25 mouse cellular contexts compared by ENCODE assay signal in the genomic region with DNA sequence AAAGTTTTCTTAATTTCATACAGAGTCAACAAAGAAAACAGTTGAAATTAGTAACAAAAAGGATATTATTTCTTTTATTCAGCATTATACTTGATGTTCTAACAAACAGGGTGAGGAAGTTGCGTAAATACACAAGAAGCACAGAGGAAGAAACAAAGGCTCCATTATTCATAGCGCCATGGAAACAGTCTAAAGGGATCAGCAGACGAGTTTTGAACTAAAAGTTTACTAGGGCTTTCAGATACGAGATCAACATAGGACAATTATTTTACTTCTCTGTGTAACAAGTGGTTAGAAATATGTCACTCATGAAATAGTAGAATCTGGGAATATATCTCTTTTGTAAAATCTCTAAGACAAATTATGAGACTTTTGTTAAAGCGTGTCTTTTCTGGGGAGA. TPM values are rescaled to one million over a fixed set of nuclear protein-coding genes. Genes with fewer than 3 reads are reported as not detected.
DNase-seq lines count a peak whose midpoint lies in the region; ATAC-seq and TF ChIP-seq lines count a peak whose summit lies in the region.
"Had no signal": no experiment of that assay in that cellular context is flagged by ENCODE, and none has a peak within 500 bp of the region (broad histone marks: within the 10 kb centered on the region; RNA-seq: fewer than 3 reads in every experiment).

No protein-coding gene starts in this region.

- H3K4me1 ChIP-seq in hindbrain, embryonic 15.5 days (replicated peaks) = 0 out of 2 replicates have a peak, but pooled peaks cover 3% of the 10 kb centered on the region
- H3K4me1 ChIP-seq in hindbrain, embryonic 12.5 days = no peaks in the 10 kb centered on the region
- H3K4me1 ChIP-seq in midbrain, embryonic 14.5 days (ENCODE audit: control insufficient read depth, insufficient read depth, low read length) = no peaks in the 10 kb centered on the region
- H3K4me1 ChIP-seq in midbrain, embryonic 15.5 days = no peaks in the 10 kb centered on the region
- H3K4me1 ChIP-seq: forebrain, embryonic 12.5 days; lung, embryonic 15.5 days had no signal

- ATAC-seq in hindbrain, embryonic 15.5 days (ENCODE audit: low FRiP score, low read depth) = no peak
- ATAC-seq in hindbrain, embryonic 12.5 days (ENCODE audit: low FRiP score) = no peak
- no peak for ATAC-seq in midbrain, embryonic 14.5 days (ENCODE audit: low FRiP score, low TSS enrichment)
- ATAC-seq in midbrain, embryonic 15.5 days (replicated peaks) = no peak
- ATAC-seq: intestine, embryonic 16.5 days; Patski had no signal

- H3K27ac ChIP-seq in gastrocnemius, adult 2 months = peak overlapping the region; percentile 53; the same call in 1 of the 2 replicates
- peak overlapping the region; percentile 36; the same call in 1 of the 2 replicates for H3K27ac ChIP-seq in hindbrain, embryonic 15.5 days (replicated peaks)
- H3K27ac ChIP-seq in hindbrain, embryonic 12.5 days = no peak overlapping the region
- H3K27ac ChIP-seq in midbrain, embryonic 14.5 days (replicated peaks; ENCODE audit: low read depth, low read length) = 0 out of 2 replicates have a peak overlapping the region, but pooled peaks have one; percentile 13
- no peak overlapping the region for H3K27ac ChIP-seq in midbrain, embryonic 15.5 days
- H3K27ac ChIP-seq: embryonic facial prominence, embryonic 10.5 days; embryonic facial prominence, embryonic 15.5 days; forebrain, embryonic 12.5 days; kidney, postnatal 0 days; limb, embryonic 13.5 days; lung, embryonic 15.5 days; midbrain, embryonic 10.5 days had no signal

- WGBS in hindbrain, embryonic 15.5 days = 45% methylated on average over 5 of the region's 5 CpGs
- WGBS in hindbrain, embryonic 12.5 days = 51% methylated on average over 5 of the region's 5 CpGs
- WGBS in midbrain, embryonic 14.5 days = 37% methylated on average over 5 of the region's 5 CpGs
- 41% methylated on average over 5 of the region's 5 CpGs for WGBS in midbrain, embryonic 15.5 days

- intact Hi-C loops in gastrocnemius, adult 2 months (cut with DNase I) = loop anchor here (5.0 kb wide), 1 partner anchor 133 kb away; the partner anchor contains the start of gene Smbd1

- H3K9ac ChIP-seq in hindbrain, embryonic 15.5 days = no peak overlapping the region
- H3K9ac ChIP-seq in hindbrain, embryonic 12.5 days = no peak overlapping the region
- no peak overlapping the region for H3K9ac ChIP-seq in midbrain, embryonic 14.5 days (replicated peaks; ENCODE audit: low read length)
- H3K9ac ChIP-seq in midbrain, embryonic 15.5 days = no peak overlapping the region
- H3K9ac ChIP-seq: embryonic facial prominence, embryonic 15.5 days; forebrain, embryonic 12.5 days; limb, embryonic 13.5 days; lung, embryonic 15.5 days had no signal

- TF ChIP-seq POLR2A in brain, embryonic 14.5 days (IDR thresholded peaks at IDR 0.05; ENCODE audit: borderline replicate concordance, extremely low read depth, insufficient read depth, insufficient read length, poor library complexity, severe bottlenecking) = no peak

- H3K9me3 ChIP-seq in hindbrain, embryonic 15.5 days = no peaks in the 10 kb centered on the region
- no peaks in the 10 kb centered on the region for H3K9me3 ChIP-seq in hindbrain, embryonic 12.5 days (replicated peaks)
- no peaks in the 10 kb centered on the region for H3K9me3 ChIP-seq in midbrain, embryonic 14.5 days (ENCODE audit: control insufficient read depth, low read length)
- H3K9me3 ChIP-seq in midbrain, embryonic 15.5 days = no peaks in the 10 kb centered on the region
- H3K9me3 ChIP-seq: embryonic facial prominence, embryonic 10.5 days; embryonic facial prominence, embryonic 15.5 days; forebrain, embryonic 12.5 days; lung, embryonic 15.5 days had no signal

- H3K4me2 ChIP-seq in hindbrain, embryonic 15.5 days = no peak overlapping the region
- H3K4me2 ChIP-seq in hindbrain, embryonic 12.5 days (replicated peaks) = no peak overlapping the region
- no peak overlapping the region for H3K4me2 ChIP-seq in midbrain, embryonic 14.5 days (ENCODE audit: low read length)
- H3K4me2 ChIP-seq in midbrain, embryonic 15.5 days = no peak overlapping the region
- H3K4me2 ChIP-seq: embryonic facial prominence, embryonic 15.5 days; forebrain, embryonic 12.5 days; limb, embryonic 13.5 days; liver, embryonic 11.5 days; lung, embryonic 15.5 days had no signal

- no peaks in the 10 kb centered on the region for H3K27me3 ChIP-seq in hindbrain, embryonic 15.5 days
- H3K27me3 ChIP-seq in hindbrain, embryonic 12.5 days = no peaks in the 10 kb centered on the region
- no peaks in the 10 kb centered on the region for H3K27me3 ChIP-seq in midbrain, embryonic 14.5 days (ENCODE audit: control insufficient read depth, insufficient read depth, low read length)
- no peaks in the 10 kb centered on the region for H3K27me3 ChIP-seq in midbrain, embryonic 15.5 days (replicated peaks)
- H3K27me3 ChIP-seq: embryonic facial prominence, embryonic 15.5 days; forebrain, embryonic 12.5 days; limb, embryonic 13.5 days; lung, embryonic 15.5 days; Patski had no signal

- TF ChIP-seq CTCF in gastrocnemius, adult 2 months (IDR thresholded peaks at IDR 0.05) = no peak
- TF ChIP-seq CTCF in brain, embryonic 14.5 days (IDR thresholded peaks at IDR 0.05; ENCODE audit: borderline replicate concordance, extremely low read depth, insufficient read depth, insufficient read length) = no peak

- H3K4me3 ChIP-seq in gastrocnemius, adult 2 months = no peak overlapping the region
- H3K4me3 ChIP-seq in hindbrain, embryonic 15.5 days = no peak overlapping the region
- H3K4me3 ChIP-seq in hindbrain, embryonic 12.5 days = no peak overlapping the region
- H3K4me3 ChIP-seq in midbrain, embryonic 14.5 days (replicated peaks; ENCODE audit: low read depth, low read length) = no peak overlapping the region
- H3K4me3 ChIP-seq in midbrain, embryonic 15.5 days = no peak overlapping the region
- H3K4me3 ChIP-seq: embryonic facial prominence, embryonic 10.5 days; embryonic facial prominence, embryonic 15.5 days; forebrain, embryonic 12.5 days; limb, embryonic 13.5 days; lung, embryonic 15.5 days; midbrain, embryonic 10.5 days had no signal

- no peaks in the 10 kb centered on the region for H3K36me3 ChIP-seq in hindbrain, embryonic 15.5 days
- H3K36me3 ChIP-seq in hindbrain, embryonic 12.5 days = no peaks in the 10 kb centered on the region
- H3K36me3 ChIP-seq in midbrain, embryonic 14.5 days (ENCODE audit: control insufficient read depth, insufficient read depth, low read length) = no peaks in the 10 kb centered on the region
- no peaks in the 10 kb centered on the region for H3K36me3 ChIP-seq in midbrain, embryonic 15.5 days (replicated peaks)
- H3K36me3 ChIP-seq: embryonic facial prominence, embryonic 15.5 days; forebrain, embryonic 12.5 days; limb, embryonic 13.5 days; lung, embryonic 15.5 days had no signal

- no peak for DNase-seq in gastrocnemius, adult 2 months
- DNase-seq in gastrocnemius, postnatal 4 days (ENCODE audit: low spot score in 2 of 2) = no peak
- DNase-seq in midbrain, embryonic 14.5 days = no peak
- DNase-seq in brain, embryonic 14.5 days (ENCODE audit: low read depth) = peak; percentile 37
- DNase-seq: adrenal gland, postnatal 10 days; cerebellum, adult 18-20 months; cerebellum, postnatal 10 days; gastrocnemius, postnatal 14 days; heart, adult 18-20 months; heart, postnatal 14 days; kidney, adult 8-10 months; thymus, postnatal 4 days had no signal

RNA-seq across cellular contexts. Expression of gene Lrch3, which starts 31.5 kb away (rescaled TPM):
- 10 to 100 TPM; 14.1 to 16.0 TPM for total RNA-seq in gastrocnemius, adult 2 months (2021)
- total RNA-seq in gastrocnemius, postnatal 4 days (2021) = 10 to 100 TPM; 32.7 to 35.2 TPM
- polyA plus RNA-seq in hindbrain, embryonic 15.5 days (2015; fragmentation: Nextera tagmentation; extraction: Ambion mirVana) = 39.6 and 39.9 TPM in 2 replicates
- polyA plus RNA-seq in hindbrain, embryonic 12.5 days (2016; fragmentation: Nextera tagmentation; extraction: Ambion mirVana) = 50.3 and 53.3 TPM in 2 replicates
- 35.2 and 51.7 TPM in 2 replicates for polyA plus RNA-seq in midbrain, embryonic 14.5 days (2014; fragmentation: Nextera tagmentation; extraction: Ambion mirVana)
- polyA plus RNA-seq in midbrain, embryonic 15.5 days (2015; fragmentation: Nextera tagmentation; extraction: Ambion mirVana) = 43.0 and 56.3 TPM in 2 replicates
- 63.0 and 65.4 TPM in 2 replicates for polyA plus RNA-seq in brain, embryonic 14.5 days (2012; rRNA removed)

Comparison
In these comparisons a context has a peak if more than half of its experiments do, and no peak if none do; other contexts are left out.
1. H3K27ac ChIP-seq: peak in gastrocnemius, adult 2 months (single experiment), hindbrain, embryonic 15.5 days (single experiment) and midbrain, embryonic 14.5 days (single experiment); none in hindbrain, embryonic 12.5 days (single experiment) and midbrain, embryonic 15.5 days (single experiment).